Mouse (Mus musculus): ENCODE results near the gene Meis2.

DNA sequence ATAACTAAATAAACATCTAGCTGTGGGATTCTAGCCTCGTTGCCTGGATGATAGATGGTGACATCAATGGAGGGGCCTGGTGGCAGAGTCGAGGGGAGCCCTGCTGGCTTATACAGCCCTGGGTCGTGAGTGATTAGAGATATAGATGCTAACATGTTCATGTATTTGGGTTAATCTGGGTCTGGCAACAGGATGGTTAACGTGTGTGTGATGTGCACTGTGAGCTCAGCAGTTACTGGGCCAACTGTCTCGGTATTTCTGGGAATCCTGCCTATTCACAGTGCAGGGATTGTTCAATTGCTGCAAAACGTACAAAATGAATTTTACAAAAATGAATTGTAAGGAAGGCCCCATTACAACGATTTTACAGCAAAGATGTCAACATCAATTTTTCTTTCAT lies 20.6 kb downstream of the Meis2 start:
- no peak for TF ChIP-seq CTCF (IDR thresholded peaks at IDR 0.05; ENCODE audit: low read depth)
- TF ChIP-seq EP300 (IDR thresholded peaks at IDR 0.05; ENCODE audit: low read depth) = no peak

Measured in liver, embryonic 14.5 days (tissue).